Mouse (Mus musculus) testis, postnatal 14 days (tissue): ENCODE measurements at regions not wholly inside any gene's neighbourhood (a gene's known extent, or its start where the extent isn't known, plus 50 kb on each side); places are given as distances from the start of the nearest gene placed in this dataset.
A peak's percentile ranks its signal among the peaks of the same experiment; 100 is the strongest.

Experiments used
- DNase-seq: peaks from one replicate; pipeline ENCODE4 v3.0.0; 2021; ENCODE audit warnings: low spot score

- DNase-seq: no peak
Observed at GRCm38 (mm10) chr3:60798862-60799261, 203.7 kb upstream of the P2ry1 start.

GRCm38 (mm10) chr3:60804711-60805293 lies 197.8 kb upstream of the P2ry1 start:
- no peak for DNase-seq

GRCm38 (mm10) chr3:60811924-60812323 lies 190.7 kb upstream of the P2ry1 start:
- no peak for DNase-seq

- DNase-seq: no peak
Observed at GRCm38 (mm10) chr3:60813485-60813884, 189.1 kb upstream of the P2ry1 start.

DNA sequence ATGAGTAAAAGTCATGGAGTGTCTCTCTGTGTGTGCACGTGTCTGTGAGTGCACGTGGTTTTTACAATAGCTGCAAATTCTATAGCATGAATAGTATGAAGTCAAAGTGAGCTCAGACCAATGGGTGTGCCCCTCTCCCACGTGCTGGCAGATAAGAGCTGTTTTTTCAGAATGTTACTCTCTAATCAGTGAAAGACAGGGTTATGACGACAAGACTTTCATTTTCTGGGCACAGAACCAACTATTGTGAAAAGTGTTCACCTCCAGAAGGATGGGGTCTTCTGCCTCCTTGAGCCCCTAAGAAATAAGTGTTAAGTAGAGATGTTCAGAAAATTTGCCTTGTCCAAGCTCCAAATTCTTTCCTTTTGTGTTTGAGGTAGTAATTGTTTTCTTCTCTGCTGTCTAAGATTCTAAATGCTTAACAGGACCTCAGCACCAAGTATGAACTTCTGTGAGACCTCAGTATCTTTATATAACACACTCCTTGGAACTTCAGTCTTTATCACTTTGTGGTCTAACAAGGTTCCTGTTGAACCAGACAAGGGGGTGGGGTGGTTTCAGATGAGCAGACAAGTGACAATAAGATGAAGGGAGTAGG lies 182.8 kb upstream of the P2ry1 start:
- no peak for DNase-seq

GRCm38 (mm10) chr3:60821463-60821862 lies 181.1 kb upstream of the P2ry1 start:
- DNase-seq: no peak

GRCm38 (mm10) chr3:60826759-60827158 lies 175.8 kb upstream of the P2ry1 start:
- DNase-seq: no peak

DNA sequence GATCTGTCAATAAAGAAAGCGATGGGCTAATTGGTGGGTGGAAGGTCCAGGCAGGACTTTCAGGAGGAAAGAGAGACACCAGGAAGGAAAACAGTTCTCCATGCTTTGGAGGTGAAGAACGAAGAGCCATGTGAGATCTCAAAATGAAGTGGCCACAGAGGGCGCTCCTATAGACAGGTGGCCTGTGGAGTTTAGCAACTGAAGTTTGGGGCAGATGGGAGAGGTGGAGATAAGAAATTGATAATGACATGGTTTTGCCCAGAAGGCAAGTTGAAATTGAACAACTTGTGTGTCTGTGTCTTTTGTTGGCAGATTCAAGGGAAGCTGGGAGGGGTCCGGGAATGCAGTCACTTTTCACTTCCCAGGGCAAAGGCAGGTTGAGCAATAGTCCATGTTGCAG lies 170.2 kb upstream of the P2ry1 start:
- no peak for DNase-seq

DNA sequence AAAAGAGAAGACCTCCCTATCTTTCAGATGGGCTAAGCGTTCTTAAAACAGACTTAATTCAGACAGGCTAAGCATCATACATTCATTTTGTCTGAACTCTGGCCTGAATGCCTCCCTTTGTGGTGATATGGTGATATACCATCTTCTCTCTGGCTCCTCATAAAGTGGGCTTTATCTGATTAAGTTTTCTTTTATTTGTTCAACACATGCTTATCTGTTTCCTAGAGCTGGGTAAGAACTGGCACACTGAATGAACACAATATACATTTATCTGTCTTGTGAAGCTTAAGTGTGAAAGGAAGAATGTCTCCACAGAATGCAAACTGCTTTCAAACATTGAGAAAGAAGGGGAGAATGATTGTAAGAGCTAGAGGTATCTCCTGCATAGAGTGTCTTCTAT lies 160.7 kb upstream of the P2ry1 start:
- no peak for DNase-seq

DNA sequence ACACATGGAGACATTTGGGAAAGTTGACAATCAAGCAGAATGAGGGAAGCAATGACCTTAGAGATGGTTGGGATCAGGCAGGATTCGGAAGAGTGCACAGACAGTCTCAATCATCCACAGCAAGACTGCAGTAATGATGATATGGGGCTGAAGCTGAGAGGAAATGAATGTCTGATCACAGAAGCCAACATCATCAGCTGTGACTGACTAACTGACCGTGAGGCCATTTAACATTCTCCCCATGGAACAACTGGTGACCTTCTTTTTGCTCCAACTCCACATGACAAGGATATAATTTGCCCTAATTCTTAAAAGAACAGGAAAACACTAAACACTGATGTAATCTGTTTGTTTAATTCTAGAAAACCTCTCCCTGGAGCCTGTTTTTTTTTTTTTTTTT lies 157.3 kb upstream of the P2ry1 start:
- no peak for DNase-seq

- DNase-seq: no peak
Observed at GRCm38 (mm10) chr3:60848437-60848836, 154.2 kb upstream of the P2ry1 start.

DNA sequence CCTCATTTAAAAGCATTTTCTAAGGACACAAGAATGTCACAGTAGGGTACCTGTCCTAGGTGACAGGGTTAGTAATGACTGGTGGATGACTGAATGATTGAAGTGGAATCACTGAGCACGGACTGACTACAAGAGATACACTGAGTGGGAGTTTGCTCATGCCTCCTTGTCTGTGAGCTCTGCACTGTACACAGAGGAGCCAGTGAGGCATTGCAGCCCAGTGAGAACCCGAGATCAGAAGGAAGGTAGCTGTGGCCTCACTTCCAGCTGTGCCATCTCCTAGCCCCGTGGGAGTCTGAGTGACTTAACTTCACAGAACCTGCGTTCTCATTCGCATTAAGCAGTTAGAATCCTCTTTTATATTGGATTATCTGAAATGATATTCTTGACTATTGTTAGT lies 148.8 kb upstream of the P2ry1 start:
- DNase-seq: no peak

DNA sequence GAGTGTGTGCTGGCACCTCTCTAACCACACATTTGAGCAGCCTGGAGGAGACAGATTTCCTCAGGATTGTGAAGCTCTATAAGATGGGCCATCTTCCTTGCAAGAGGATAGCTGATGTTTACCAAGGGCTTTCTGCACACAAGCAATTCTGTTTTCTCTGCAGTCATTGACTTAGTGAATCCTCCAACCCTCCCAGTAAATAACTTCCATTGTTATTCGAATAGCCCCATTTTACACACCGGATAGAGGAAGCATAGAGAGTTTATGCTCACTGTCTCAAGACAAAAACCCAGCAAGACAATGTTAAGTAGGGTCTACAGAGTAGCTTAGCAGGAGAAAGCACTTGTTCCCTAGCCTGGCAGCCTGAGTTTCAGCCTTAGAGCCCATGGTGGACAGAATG lies 146.9 kb upstream of the P2ry1 start:
- no peak for DNase-seq

GRCm38 (mm10) chr3:60858474-60859118 lies 144.0 kb upstream of the P2ry1 start:
- DNase-seq: no peak

GRCm38 (mm10) chr3:60859119-60859515 lies 143.5 kb upstream of the P2ry1 start:
- no peak for DNase-seq

- DNase-seq: peak; percentile 3
Observed at GRCm38 (mm10) chr3:60876858-60877257, 125.7 kb upstream of the P2ry1 start.

DNA sequence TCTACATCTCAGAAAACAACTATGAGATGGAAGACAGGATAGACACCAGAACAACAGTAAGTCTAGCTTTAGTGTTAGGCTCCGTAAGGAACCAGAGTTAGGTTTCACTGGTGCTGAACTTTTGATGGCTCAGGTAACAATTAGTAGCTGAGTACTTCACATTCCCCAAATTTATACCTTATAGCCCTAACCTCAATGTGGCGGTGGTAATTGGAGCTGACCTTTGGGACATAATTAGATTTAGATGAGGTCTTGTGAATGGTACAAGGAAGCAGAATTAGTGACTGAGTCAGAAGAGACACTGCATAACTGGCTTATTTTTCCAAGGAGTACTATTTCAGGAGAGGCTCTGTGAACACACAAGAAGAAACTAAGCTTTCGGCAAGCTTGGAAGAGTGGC lies 123.7 kb upstream of the P2ry1 start:
- DNase-seq: no peak

DNA sequence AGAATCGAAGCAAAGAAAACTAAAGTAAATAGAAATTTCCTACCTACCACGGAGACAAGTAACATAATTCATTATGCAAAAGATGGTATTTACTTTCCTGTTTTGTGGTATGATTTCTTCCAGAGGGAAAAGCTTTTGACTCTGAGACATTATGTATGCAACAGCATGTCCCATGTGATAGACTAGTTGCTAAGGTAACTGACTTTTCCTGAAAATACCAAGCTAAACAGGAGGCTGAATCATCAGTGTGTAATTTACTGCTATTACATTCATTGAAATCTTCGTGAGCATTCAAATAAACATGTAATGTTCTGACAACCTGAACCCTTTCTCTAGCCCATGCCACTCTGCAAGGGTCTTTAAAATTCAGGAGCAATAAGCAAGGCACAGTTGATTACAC lies 118.6 kb upstream of the P2ry1 start:
- no peak for DNase-seq

DNA sequence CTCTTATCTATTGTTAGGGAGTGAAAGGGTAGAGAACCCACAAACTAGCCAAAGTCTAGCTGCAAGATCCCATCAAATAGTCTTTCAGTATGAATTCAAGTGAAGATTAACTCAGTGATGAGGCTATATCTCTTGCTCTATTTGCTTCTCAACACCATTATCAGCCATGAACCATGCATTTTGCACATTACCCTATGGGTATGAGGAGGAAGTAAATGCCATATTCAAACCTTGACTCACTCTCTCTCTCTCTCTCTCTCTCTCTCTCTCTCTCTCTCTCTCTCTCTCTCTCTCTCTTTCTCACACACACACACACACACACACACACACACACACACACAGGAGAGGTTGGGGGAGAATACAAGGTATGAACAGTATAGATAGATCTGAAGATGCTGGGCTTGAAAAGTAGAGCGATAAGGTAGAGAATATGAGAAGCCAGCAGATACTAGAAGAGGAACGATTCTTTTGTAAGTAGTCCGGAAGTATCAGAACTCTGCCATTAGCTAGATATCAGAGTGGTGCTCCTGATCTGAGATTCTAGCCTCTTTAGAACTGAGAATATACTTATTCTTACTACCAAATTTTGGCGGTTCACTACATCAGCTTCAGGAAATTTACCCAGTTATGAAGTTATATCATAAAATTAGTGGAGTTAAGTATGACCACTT lies 113.3 kb upstream of the P2ry1 start:
- DNase-seq: no peak

GRCm38 (mm10) chr3:60897628-60898269 lies 104.8 kb upstream of the P2ry1 start:
- DNase-seq: no peak

DNA sequence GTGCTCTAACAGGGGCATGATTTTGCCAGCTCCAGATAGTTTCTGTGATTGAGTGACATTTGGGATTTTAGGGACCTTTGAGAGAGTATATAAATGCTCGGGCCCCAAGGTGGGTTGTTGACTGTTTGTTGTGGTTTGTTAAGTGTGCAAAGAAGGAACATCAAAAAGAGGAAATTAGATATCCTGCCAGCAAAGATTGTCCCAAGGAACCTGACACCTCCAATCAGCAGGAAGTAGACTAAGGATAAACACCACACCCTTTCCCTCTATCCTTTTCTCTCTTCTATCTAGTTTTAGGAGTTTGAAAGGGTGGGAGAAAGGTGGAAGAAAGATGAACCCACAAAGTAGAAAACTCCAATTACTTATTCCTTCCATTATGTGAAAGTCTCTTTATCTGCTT lies 103.9 kb upstream of the P2ry1 start:
- DNase-seq: no peak

GRCm38 (mm10) chr3:60901571-60901970 lies 101.0 kb upstream of the P2ry1 start:
- DNase-seq: no peak

- DNase-seq: peak; percentile 50
Observed at GRCm38 (mm10) chr3:60916411-60916810, 86.2 kb upstream of the P2ry1 start.
